In the genomic region with DNA sequence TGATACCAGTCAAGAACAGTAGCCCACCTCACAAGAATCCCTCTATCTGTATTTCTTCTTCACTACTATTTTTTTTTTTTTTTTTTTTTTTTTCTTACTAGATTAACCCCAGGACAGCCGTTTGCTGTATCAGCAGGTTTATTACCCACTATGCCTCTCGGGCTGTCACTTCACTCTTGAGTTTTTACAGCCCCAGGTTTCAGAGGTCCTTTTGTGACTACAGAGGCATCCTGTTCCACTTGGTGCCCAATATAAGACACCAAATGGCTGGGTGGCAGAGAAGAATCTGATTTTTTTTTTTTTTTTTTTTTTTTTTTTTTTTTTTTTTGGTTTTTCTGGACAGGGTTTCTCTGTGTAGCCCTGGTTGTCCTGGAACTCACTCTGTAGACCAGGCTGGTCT, we compare ENCODE assay signal across 10 mouse cellular contexts. TPM values are rescaled to one million over a fixed set of nuclear protein-coding genes. Genes with fewer than 3 reads are reported as not detected.
DNase-seq lines count a peak whose midpoint lies in the region; ATAC-seq and TF ChIP-seq lines count a peak whose summit lies in the region.
"Had no signal": no experiment of that assay in that cellular context is flagged by ENCODE, and none has a peak within 500 bp of the region (broad histone marks: within the 10 kb centered on the region; RNA-seq: fewer than 3 reads in every experiment).

No protein-coding gene starts in this region.

- H3K9me3 ChIP-seq in heart, embryonic 16.5 days (replicated peaks; ENCODE audit: control insufficient read depth, low read length): peaks cover 4% of the 10 kb centered on the region
- no peaks in the 10 kb centered on the region for H3K9me3 ChIP-seq in ES-Bruce4 (replicated peaks; ENCODE audit: control insufficient read depth, insufficient read depth, low read length, poor library complexity, severe bottlenecking)
- H3K9me3 ChIP-seq in hindbrain, embryonic 11.5 days (ENCODE audit: control insufficient read depth, low read length): no peaks in the 10 kb centered on the region
- peaks cover 2% of the 10 kb centered on the region; the same call in 1 of the 2 replicates for H3K9me3 ChIP-seq in midbrain, embryonic 12.5 days

- no peaks in the 10 kb centered on the region; the same call in 1 of the 2 replicates for H3K27me3 ChIP-seq in heart, embryonic 16.5 days (ENCODE audit: control insufficient read depth, insufficient read depth, low read length)
- no peaks in the 10 kb centered on the region for H3K27me3 ChIP-seq in ES-Bruce4 (ENCODE audit: control insufficient read depth, insufficient read depth, low read length, poor library complexity, severe bottlenecking)
- H3K27me3 ChIP-seq in hindbrain, embryonic 11.5 days (ENCODE audit: control insufficient read depth, insufficient read depth, low read length): peaks cover 31% of the 10 kb centered on the region
- H3K27me3 ChIP-seq in midbrain, embryonic 12.5 days: peaks cover 58% of the 10 kb centered on the region
- H3K27me3 ChIP-seq: Patski had no signal

- TF ChIP-seq CTCF in ES-Bruce4 (IDR thresholded peaks at IDR 0.05; ENCODE audit: low read depth, low read length): no peak

- no peak for TF ChIP-seq POLR2A in ES-Bruce4 (IDR thresholded peaks at IDR 0.05; ENCODE audit: insufficient read depth, low read length)

- WGBS in heart, embryonic 16.5 days: 6% methylated on average over 2 of the region's 2 CpGs
- 10% methylated on average over 2 of the region's 2 CpGs for WGBS in hindbrain, embryonic 11.5 days
- WGBS in midbrain, embryonic 12.5 days: 10% methylated on average over 2 of the region's 2 CpGs

- no peak for ATAC-seq in heart, embryonic 16.5 days (replicated peaks; ENCODE audit: extremely low read depth, insufficient read depth, low FRiP score)
- ATAC-seq in hindbrain, embryonic 11.5 days (ENCODE audit: low FRiP score): no peak
- ATAC-seq in midbrain, embryonic 12.5 days (ENCODE audit: low FRiP score, low read depth): no peak
- no peak for ATAC-seq in CD4-positive, CD25-positive, alpha-beta regulatory T cell, adult 4 months
- no peak for ATAC-seq in frontal cortex, adult (ENCODE audit: low TSS enrichment)

- H3K4me2 ChIP-seq in heart, embryonic 16.5 days (ENCODE audit: low read depth, low read length): peak overlapping the region; percentile 71
- H3K4me2 ChIP-seq in hindbrain, embryonic 11.5 days (replicated peaks; ENCODE audit: low read depth, low read length): peak overlapping the region; percentile 98; the same call in 1 of the 2 replicates
- H3K4me2 ChIP-seq in midbrain, embryonic 12.5 days (replicated peaks): peak overlapping the region; percentile 100

- peaks cover 6% of the 10 kb centered on the region; the same call in 1 of the 2 replicates for H3K4me1 ChIP-seq in heart, embryonic 16.5 days (ENCODE audit: control insufficient read depth, insufficient read depth, low read length)
- H3K4me1 ChIP-seq in ES-Bruce4 (ENCODE audit: control insufficient read depth, insufficient read depth, low read length): no peaks in the 10 kb centered on the region
- H3K4me1 ChIP-seq in hindbrain, embryonic 11.5 days (replicated peaks; ENCODE audit: control insufficient read depth, insufficient read depth, low read length): peaks cover 3% of the 10 kb centered on the region; the same call in 1 of the 2 replicates
- H3K4me1 ChIP-seq in midbrain, embryonic 12.5 days: peaks cover 12% of the 10 kb centered on the region

- no peak for TF ChIP-seq EP300 in ES-Bruce4 (IDR thresholded peaks at IDR 0.05; ENCODE audit: insufficient read depth, low read depth, low read length)

- H3K4me3 ChIP-seq in heart, embryonic 16.5 days (ENCODE audit: low read length): peak overlapping the region; percentile 70
- H3K4me3 ChIP-seq in ES-Bruce4 (ENCODE audit: low read depth, low read length): peak overlapping the region; percentile 75; the same call in 1 of the 2 replicates
- H3K4me3 ChIP-seq in hindbrain, embryonic 11.5 days (ENCODE audit: low read depth, low read length): no peak overlapping the region
- H3K4me3 ChIP-seq in midbrain, embryonic 12.5 days: peak overlapping the region; percentile 64; the same call in 1 of the 2 replicates

- peaks cover 5% of the 10 kb centered on the region for H3K36me3 ChIP-seq in heart, embryonic 16.5 days (ENCODE audit: control insufficient read depth, insufficient read depth)
- no peaks in the 10 kb centered on the region for H3K36me3 ChIP-seq in ES-Bruce4 (ENCODE audit: control insufficient read depth, insufficient read depth, low read length, poor library complexity, severe bottlenecking)
- no peaks in the 10 kb centered on the region for H3K36me3 ChIP-seq in hindbrain, embryonic 11.5 days (ENCODE audit: control insufficient read depth, insufficient read depth, low read length)
- no peaks in the 10 kb centered on the region for H3K36me3 ChIP-seq in midbrain, embryonic 12.5 days

- no peak for DNase-seq in heart, adult 11 months
- no peak for DNase-seq in hindbrain, embryonic 11.5 days (ENCODE audit: low spot score)
- DNase-seq in layer of hippocampus, adult 9-11 months: no peak
- DNase-seq: lung, adult 18-20 months had no signal

- H3K9ac ChIP-seq in heart, embryonic 16.5 days (ENCODE audit: low read length): peak overlapping the region; percentile 85
- peak overlapping the region; percentile 52 for H3K9ac ChIP-seq in ES-Bruce4 (ENCODE audit: low read depth, poor library complexity, severe bottlenecking)
- no peak overlapping the region for H3K9ac ChIP-seq in hindbrain, embryonic 11.5 days (ENCODE audit: low read depth, low read length)
- no peak overlapping the region for H3K9ac ChIP-seq in midbrain, embryonic 12.5 days (replicated peaks)

- peak overlapping the region; percentile 97 for H3K27ac ChIP-seq in heart, embryonic 16.5 days (ENCODE audit: low read length)
- H3K27ac ChIP-seq in ES-Bruce4 (ENCODE audit: insufficient read depth, low read length): no peak overlapping the region
- no peak overlapping the region for H3K27ac ChIP-seq in hindbrain, embryonic 11.5 days (ENCODE audit: low read depth, low read length)
- H3K27ac ChIP-seq in midbrain, embryonic 12.5 days (replicated peaks): no peak overlapping the region

RNA-seq across cellular contexts. Expression of a gene that starts 1.6 kb away (rescaled TPM):
- 13.6 and 15.3 TPM in 2 replicates for polyA plus RNA-seq in heart, embryonic 16.5 days (2015; fragmentation: Nextera tagmentation; extraction: Ambion mirVana)
- 8.2 and 11.8 TPM in 2 replicates for polyA plus RNA-seq in ES-Bruce4 (2011; ENCODE audit: insufficient read depth, insufficient read length, low read depth, missing spikeins)
- 0.33 and 0.62 TPM in 2 replicates for polyA plus RNA-seq in hindbrain, embryonic 11.5 days (2014; fragmentation: Nextera tagmentation; extraction: Ambion mirVana)
- polyA plus RNA-seq in midbrain, embryonic 12.5 days (2016; fragmentation: Nextera tagmentation; extraction: Ambion mirVana): 0.56 TPM in 1 of 2 replicates, not detected in the other
- 1 to 10 TPM in 1 of 2 experiments, under 1 TPM in 1; 0.48 to 1.1 TPM for polyA plus RNA-seq in CD4-positive, CD25-positive, alpha-beta regulatory T cell, adult 4 months (2017; shearing (Covaris generic))

RNA-seq across cellular contexts. Expression of a gene that starts 26.4 kb away (rescaled TPM):
- polyA plus RNA-seq in heart, embryonic 16.5 days (2015; fragmentation: Nextera tagmentation; extraction: Ambion mirVana): 29.5 and 38.1 TPM in 2 replicates
- polyA plus RNA-seq in ES-Bruce4 (2011; ENCODE audit: insufficient read depth, insufficient read length, low read depth, missing spikeins): 32.9 and 37.4 TPM in 2 replicates
- polyA plus RNA-seq in hindbrain, embryonic 11.5 days (2014; fragmentation: Nextera tagmentation; extraction: Ambion mirVana): 22.7 and 25.1 TPM in 2 replicates
- 22.9 and 26.7 TPM in 2 replicates for polyA plus RNA-seq in midbrain, embryonic 12.5 days (2016; fragmentation: Nextera tagmentation; extraction: Ambion mirVana)
- 10 to 100 TPM; 32.8 to 33.7 TPM for polyA plus RNA-seq in CD4-positive, CD25-positive, alpha-beta regulatory T cell, adult 4 months (2017; shearing (Covaris generic))

RNA-seq across cellular contexts. Expression of a gene that starts 48.7 kb away (rescaled TPM):
- 124 and 128 TPM in 2 replicates for polyA plus RNA-seq in heart, embryonic 16.5 days (2015; fragmentation: Nextera tagmentation; extraction: Ambion mirVana)
- 79.1 and 93.6 TPM in 2 replicates for polyA plus RNA-seq in ES-Bruce4 (2011; ENCODE audit: insufficient read depth, insufficient read length, low read depth, missing spikeins)
- polyA plus RNA-seq in hindbrain, embryonic 11.5 days (2014; fragmentation: Nextera tagmentation; extraction: Ambion mirVana): 167 TPM in 2 replicates
- polyA plus RNA-seq in midbrain, embryonic 12.5 days (2016; fragmentation: Nextera tagmentation; extraction: Ambion mirVana): 158 and 159 TPM in 2 replicates
- 100 to 1,000 TPM; 122 to 153 TPM for polyA plus RNA-seq in CD4-positive, CD25-positive, alpha-beta regulatory T cell, adult 4 months (2017; shearing (Covaris generic))

RNA-seq across cellular contexts. Expression of a gene that starts 48.7 kb away (rescaled TPM):
- 8.7 and 9.5 TPM in 2 replicates for polyA plus RNA-seq in heart, embryonic 16.5 days (2015; fragmentation: Nextera tagmentation; extraction: Ambion mirVana)
- 27.2 and 37.6 TPM in 2 replicates for polyA plus RNA-seq in ES-Bruce4 (2011; ENCODE audit: insufficient read depth, insufficient read length, low read depth, missing spikeins)
- 18.2 and 24.8 TPM in 2 replicates for polyA plus RNA-seq in hindbrain, embryonic 11.5 days (2014; fragmentation: Nextera tagmentation; extraction: Ambion mirVana)
- 23.8 and 27.5 TPM in 2 replicates for polyA plus RNA-seq in midbrain, embryonic 12.5 days (2016; fragmentation: Nextera tagmentation; extraction: Ambion mirVana)
- polyA plus RNA-seq in CD4-positive, CD25-positive, alpha-beta regulatory T cell, adult 4 months (2017; shearing (Covaris generic)): 10 to 100 TPM; 12.2 to 18.9 TPM

Comparison
In these comparisons a context has a peak if more than half of its experiments do, and no peak if none do; other contexts are left out.
1. H3K9ac ChIP-seq: peak in heart, embryonic 16.5 days (single experiment) and ES-Bruce4 (single experiment); none in hindbrain, embryonic 11.5 days (single experiment) and midbrain, embryonic 12.5 days (single experiment).
2. Peak in every context shown above with its lines, with median percentiles within 50 percentile points of each other: H3K4me2 ChIP-seq.